Mouse (Mus musculus) forebrain, embryonic 14.5 days (tissue): ENCODE results near the gene Foxr1. TPM values are rescaled to one million over a fixed set of nuclear protein-coding genes. Genes with fewer than 3 reads are reported as not detected.
A peak's percentile ranks its signal among the peaks of the same experiment; 100 is the strongest.
"Not testable (repeated sequence)": the region's sequence is repeated elsewhere in the genome, so short reads cannot be mapped to it uniquely, and the experiment has no call there.

Source experiments
- ATAC-seq: fragments of 200-750 bp; cut with Nextera tagmentation; 2 replicates; pipeline ENCODE4 v1.8.0; 2017; ENCODE audit warnings: mild to moderate bottlenecking, moderate library complexity
- DNase-seq: peaks from one replicate; pipeline ENCODE4 v3.0.0-alpha.2; 2015; ENCODE audit warnings: low spot score
- H3K27ac ChIP-seq: fragments of 300-500 bp; sonication (generic); 2 replicates; pipeline ENCODE4 v1.5.1; 2014; ENCODE audit warnings: low read depth, mild to moderate bottlenecking, control low read depth, low read length, moderate library complexity
- H3K27me3 ChIP-seq: fragments of 300-500 bp; sonication (generic); replicated peaks from 2 replicates; pipeline ENCODE4 v1.6.1; 2014; ENCODE audit warnings: low read length, control low read depth, mixed read lengths; ENCODE audit not compliant: control insufficient read depth, insufficient read depth
- H3K36me3 ChIP-seq: fragments of 300-500 bp; sonication (generic); 2 replicates; pipeline ENCODE4 v1.6.1; 2014; ENCODE audit warnings: low read length, control low read depth; ENCODE audit not compliant: control insufficient read depth, insufficient read depth
- H3K4me1 ChIP-seq: fragments of 300-500 bp; sonication (generic); 2 replicates; pipeline ENCODE4 v1.6.1; 2014; ENCODE audit warnings: antibody characterized with exemption, low read length, control low read depth; ENCODE audit not compliant: control insufficient read depth, insufficient read depth
- H3K4me2 ChIP-seq: fragments of 300-500 bp; sonication (generic); 2 replicates; pipeline ENCODE4 v1.6.1; 2014; ENCODE audit warnings: mild to moderate bottlenecking, control low read depth, low read length
- H3K4me3 ChIP-seq: fragments of 300-500 bp; sonication (generic); 2 replicates; pipeline ENCODE4 v1.5.1; 2014; ENCODE audit warnings: low read depth, low read length, control low read depth
- H3K9ac ChIP-seq: fragments of 300-500 bp; sonication (generic); 2 replicates; pipeline ENCODE4 v1.6.1; 2014; ENCODE audit warnings: mild to moderate bottlenecking, low read length, control low read depth, moderate library complexity
- H3K9me3 ChIP-seq: fragments of 300-500 bp; sonication (generic); replicated peaks from 2 replicates; pipeline ENCODE4 v1.6.1; 2016; ENCODE audit warnings: low read length, control low read depth, mixed read lengths; ENCODE audit not compliant: control insufficient read depth
- WGBS: fragments of 180-500 bp; shearing (Covaris S2); extraction: QIAGEN DNeasy Blood & Tissue Kit; methylation state at CpG from one replicate; pipeline ENCODE4 v1.1.7; 2014; 5-methylcytosine and 5-hydroxymethylcytosine counted together
- polyA plus RNA-seq: library from polyadenylated mRNA; unstranded; fragments of >200 nt; fragmentation: Nextera tagmentation; extraction: Ambion mirVana; gene quantifications from 2 replicates; pipeline ENCODE4 v1.2.1, GENCODE M21; 2014

Gene Foxr1
- polyA plus RNA-seq, 1 experiment from 2014 or later, result not detected

DNA sequence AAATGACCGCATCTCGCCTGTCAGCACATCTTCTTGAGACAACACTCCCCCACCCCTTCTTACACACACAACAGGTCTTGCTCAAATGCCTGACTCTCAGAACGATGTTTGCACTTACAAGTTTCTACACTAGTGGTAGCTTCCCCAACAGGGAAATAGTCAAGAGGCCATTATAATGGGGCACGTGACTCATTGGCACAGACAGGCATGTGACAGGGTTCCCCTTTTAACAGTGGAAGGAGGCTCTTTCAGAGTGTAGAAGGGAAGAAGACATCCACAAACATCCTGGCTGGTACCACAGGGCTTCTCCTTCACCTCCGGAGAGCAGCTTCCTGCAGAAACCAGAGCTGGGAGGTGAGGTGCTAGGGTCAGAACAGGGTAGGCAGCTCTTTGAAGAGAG is 21.0 kb upstream of the Foxr1 start:
- Histone ChIP-seq H3K4me1 (peaks cover 9% of the 10 kb centered on the region), H3K27me3 (no peaks in the 10 kb centered on the region), H3K9ac (no peak overlapping the region), H3K36me3 (no peaks in the 10 kb centered on the region), H3K4me2 (no peak overlapping the region), H3K4me3 (no peak overlapping the region), H3K27ac (no peak overlapping the region), H3K9me3 (no peaks in the 10 kb centered on the region)
- ATAC-seq (no peak), DNase-seq (no peak)
- 83% methylated on average over 5 of the region's 5 CpGs for WGBS

DNA sequence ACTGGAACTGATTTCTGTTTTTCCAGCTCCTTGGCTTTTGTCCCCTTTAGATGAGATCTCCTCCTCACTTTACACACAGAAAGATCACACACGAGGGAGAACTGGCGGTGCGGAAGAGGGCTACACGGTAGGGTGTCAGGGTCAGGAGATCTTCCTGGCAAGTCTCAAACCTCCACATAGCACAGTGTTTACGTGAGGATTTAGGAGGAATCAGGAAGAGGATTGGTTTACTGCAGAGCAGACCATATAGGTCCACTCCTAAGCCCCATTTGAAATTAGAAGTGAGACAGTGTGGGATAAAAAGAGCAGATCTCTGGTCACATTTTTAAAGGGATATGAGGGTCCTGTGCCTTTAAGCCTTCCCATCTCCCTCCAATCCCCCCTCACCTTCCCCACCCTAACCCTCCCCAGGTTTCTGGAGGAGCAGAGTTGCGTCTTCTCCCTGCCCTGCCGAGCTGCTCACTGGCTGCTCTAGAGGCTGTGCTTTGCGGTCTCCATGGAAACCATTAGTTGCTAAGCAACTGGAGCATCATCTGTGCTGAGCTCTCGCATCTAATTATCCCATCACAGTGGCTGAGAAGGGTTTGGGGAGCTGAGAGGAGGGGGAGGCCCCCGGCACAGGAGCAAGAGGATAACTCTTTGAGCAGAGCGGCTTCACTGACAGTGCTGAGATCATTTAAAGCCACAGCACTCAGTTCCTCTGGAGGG is 16.3 kb upstream of the Foxr1 start:
- Histone ChIP-seq H3K9me3 (no peaks in the 10 kb centered on the region), H3K27ac (peak overlapping the region; percentile 91), H3K4me1 (peaks cover 25% of the 10 kb centered on the region), H3K36me3 (no peaks in the 10 kb centered on the region), H3K4me2 (peak overlapping the region; percentile 42), H3K4me3 (no peak overlapping the region), H3K9ac (peak overlapping the region; percentile 44; the same call in 1 of the 2 replicates), H3K27me3 (no peaks in the 10 kb centered on the region)
- 2% methylated on average over 11 of the region's 11 CpGs for WGBS
- DNase-seq (peak; percentile 99), ATAC-seq (peak; percentile 97)

DNA sequence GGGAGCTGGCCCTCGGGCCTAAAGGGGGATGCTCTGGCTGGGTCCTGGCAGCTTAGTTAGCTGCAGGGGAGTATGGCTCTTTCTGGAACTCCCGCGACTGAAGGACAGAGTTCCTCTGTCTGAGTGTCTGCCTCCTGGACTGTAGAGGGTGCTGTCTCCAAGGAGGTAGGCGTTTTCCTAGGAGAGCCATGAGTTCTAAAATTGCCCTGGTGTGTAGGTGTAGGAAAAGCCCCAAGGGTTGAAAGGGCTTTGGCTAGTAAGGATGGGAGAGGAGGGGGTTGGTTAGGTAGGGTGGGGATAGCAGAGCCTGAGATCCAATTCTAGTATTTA is 13.9 kb upstream of the Foxr1 start, which contains the start of gene Upk2:
TSS of gene Upk2 (minus strand) at position 86 of the 330 bp plus-strand sequence.
- H3K36me3 ChIP-seq, result no peaks in the 10 kb centered on the region
- no peak within 1 kb of the TSS for H3K9ac ChIP-seq
- H3K9me3 ChIP-seq, result no peaks in the 10 kb centered on the region
- 23% methylated on average over 4 of the region's 4 CpGs for WGBS
- peak; percentile 25 for DNase-seq
- H3K4me2 ChIP-seq, result no peak within 1 kb of the TSS
- 0 out of 2 replicates have a peak within 1 kb of the TSS, but pooled peaks have one; percentile 27 for H3K27ac ChIP-seq
- H3K27me3 ChIP-seq, result no peaks in the 10 kb centered on the region
- ATAC-seq, result no peak
- H3K4me1 ChIP-seq, result peaks cover 25% of the 10 kb centered on the region
- no peak within 1 kb of the TSS for H3K4me3 ChIP-seq

DNA sequence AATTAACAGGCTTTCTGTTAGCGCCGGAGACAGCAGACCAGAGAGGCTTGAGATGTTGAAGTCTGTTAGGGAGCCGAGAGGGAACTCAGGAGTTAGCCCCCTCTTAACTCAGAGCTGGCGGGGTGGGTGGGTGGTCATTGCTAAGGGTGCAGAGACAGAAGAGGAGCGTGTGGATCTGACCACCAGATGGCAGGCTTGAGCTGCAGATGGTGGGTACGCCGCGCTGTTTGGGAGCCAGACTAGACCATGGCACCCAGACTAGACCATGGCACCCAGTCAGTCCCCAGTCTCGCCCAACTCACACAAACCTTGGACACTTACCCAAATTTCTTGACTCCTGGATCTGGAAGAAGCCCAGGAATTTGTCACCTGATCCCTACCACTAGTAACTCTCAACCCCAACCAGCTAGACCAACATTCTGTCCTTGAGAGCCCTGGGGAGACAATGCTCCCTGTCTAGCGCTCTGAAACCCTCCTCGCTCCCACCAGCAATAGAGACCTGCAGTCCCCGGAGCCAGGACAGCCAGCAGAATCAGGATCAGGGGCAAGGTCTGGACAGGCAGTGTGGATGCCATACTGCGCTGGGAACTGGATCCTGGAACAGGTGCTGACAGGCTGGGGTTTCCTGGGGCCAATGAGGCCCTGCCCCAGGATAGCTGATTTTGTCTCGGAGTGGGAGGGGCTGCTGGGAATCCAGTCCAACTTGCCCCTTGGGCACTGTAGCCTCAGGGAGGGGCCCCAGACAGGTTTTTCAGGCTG is 13.4 kb upstream of the Foxr1 start:
- peak; percentile 76 for ATAC-seq
- Histone ChIP-seq H3K27ac (0 out of 2 replicates have a peak overlapping the region, but pooled peaks have one; percentile 27), H3K4me2 (no peak overlapping the region), H3K4me1 (peaks cover 25% of the 10 kb centered on the region), H3K4me3 (no peak overlapping the region), H3K27me3 (no peaks in the 10 kb centered on the region), H3K9me3 (no peaks in the 10 kb centered on the region), H3K36me3 (no peaks in the 10 kb centered on the region), H3K9ac (no peak overlapping the region)
- WGBS, result 13% methylated on average over 14 of the region's 14 CpGs
- DNase-seq, result peak; percentile 90

DNA sequence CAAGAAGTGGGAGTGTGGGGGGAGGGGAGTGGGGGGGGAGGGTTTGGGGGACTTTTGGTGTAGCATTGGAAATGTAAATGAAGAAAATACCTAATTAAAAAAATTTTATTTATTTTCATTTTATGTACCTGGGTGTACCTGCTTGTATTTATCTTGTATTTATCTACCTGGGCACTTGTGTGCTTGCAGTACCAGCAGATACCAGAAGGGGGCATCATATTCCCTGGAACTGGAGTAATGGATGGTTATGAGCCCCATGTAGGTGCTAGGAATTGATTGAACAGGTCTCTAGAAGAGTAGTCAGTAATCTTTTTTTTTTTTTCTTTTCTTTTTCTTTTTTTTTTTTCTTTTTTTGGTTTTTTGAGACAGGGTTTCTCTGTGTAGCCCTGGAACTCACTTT is 9.5 kb upstream of the Foxr1 start:
- H3K4me3 ChIP-seq, result no peak overlapping the region
- ATAC-seq, result no peak

DNA sequence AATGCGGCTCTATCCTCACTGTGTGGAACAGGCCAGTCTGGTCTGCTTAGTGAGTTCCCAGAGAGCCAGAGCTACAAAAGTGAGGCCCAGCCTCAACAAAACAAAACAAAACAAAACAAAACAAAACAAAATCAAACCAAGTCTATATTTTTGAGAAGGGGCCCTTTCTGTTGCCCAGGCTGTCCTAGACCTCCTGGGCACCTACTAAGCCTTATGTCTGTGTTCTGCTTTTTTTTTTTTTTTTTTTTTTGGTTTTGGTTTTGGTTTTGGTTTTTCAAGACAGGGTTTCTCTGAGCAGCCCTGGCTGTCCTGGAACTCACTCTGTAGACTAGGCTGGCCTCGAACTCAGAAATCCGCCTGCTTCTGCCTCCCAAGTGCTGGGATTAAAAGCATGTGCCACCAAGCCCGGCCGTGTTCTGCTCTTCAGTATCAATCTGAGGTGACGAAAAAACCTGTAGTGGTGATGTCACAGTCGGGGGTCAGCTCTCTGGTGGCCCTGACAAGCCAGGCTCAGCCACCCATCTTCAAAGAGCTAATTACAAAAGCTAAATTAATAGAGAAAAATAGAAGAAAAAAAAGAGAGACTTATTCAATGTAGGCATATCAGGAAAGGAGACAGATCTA is 3.6 kb upstream of the Foxr1 start:
- H3K4me2 ChIP-seq, H3K9me3 ChIP-seq, H3K4me3 ChIP-seq, H3K4me1 ChIP-seq, H3K36me3 ChIP-seq, H3K27ac ChIP-seq, ATAC-seq, H3K9ac ChIP-seq, H3K27me3 ChIP-seq, DNase-seq: not testable (repeated sequence)
- WGBS, result 84% methylated on average over 7 of the region's 7 CpGs

More for the DNA sequence above, 9.5 kb upstream of the Foxr1 start:
- peaks cover 4% of the 10 kb centered on the region; the same call in 1 of the 2 replicates for H3K4me1 ChIP-seq
- H3K4me2 ChIP-seq, result no peak overlapping the region
- no peaks in the 10 kb centered on the region for H3K9me3 ChIP-seq
- no peak overlapping the region for H3K9ac ChIP-seq
- DNase-seq, result no peak
- H3K27me3 ChIP-seq, result no peaks in the 10 kb centered on the region
- H3K27ac ChIP-seq, result no peak overlapping the region
- no peaks in the 10 kb centered on the region for H3K36me3 ChIP-seq

DNA sequence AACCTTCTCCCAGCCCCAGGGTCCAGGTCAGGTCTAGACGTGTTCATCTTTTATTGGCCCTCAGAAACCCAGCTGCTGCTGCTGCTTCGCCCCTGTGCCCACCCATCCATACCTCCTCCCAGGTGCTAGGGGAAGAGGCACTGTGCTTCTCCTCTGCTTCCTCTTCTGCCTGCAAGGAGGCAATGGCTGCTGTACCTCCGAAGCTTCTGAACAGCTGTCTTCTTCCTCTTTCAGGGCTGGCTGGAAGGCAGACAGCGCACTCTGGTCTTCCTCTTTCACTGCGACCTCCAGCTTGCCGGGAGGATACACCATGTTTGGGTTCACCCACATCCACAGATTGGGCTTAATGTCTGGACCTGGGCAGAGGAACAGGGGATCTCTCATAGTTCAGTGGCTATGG is 5.2 kb downstream of the Foxr1 start:
- H3K27ac ChIP-seq, result no peak overlapping the region
- no peak for ATAC-seq
- no peak overlapping the region for H3K9ac ChIP-seq
- no peak for DNase-seq
- H3K4me1 ChIP-seq, result no peaks in the 10 kb centered on the region
- H3K4me3 ChIP-seq, result no peak overlapping the region
- no peak overlapping the region for H3K4me2 ChIP-seq
- 90% methylated on average over 6 of the region's 6 CpGs for WGBS
- H3K9me3 ChIP-seq, result no peaks in the 10 kb centered on the region
- no peaks in the 10 kb centered on the region for H3K36me3 ChIP-seq
- H3K27me3 ChIP-seq, result no peaks in the 10 kb centered on the region

DNA sequence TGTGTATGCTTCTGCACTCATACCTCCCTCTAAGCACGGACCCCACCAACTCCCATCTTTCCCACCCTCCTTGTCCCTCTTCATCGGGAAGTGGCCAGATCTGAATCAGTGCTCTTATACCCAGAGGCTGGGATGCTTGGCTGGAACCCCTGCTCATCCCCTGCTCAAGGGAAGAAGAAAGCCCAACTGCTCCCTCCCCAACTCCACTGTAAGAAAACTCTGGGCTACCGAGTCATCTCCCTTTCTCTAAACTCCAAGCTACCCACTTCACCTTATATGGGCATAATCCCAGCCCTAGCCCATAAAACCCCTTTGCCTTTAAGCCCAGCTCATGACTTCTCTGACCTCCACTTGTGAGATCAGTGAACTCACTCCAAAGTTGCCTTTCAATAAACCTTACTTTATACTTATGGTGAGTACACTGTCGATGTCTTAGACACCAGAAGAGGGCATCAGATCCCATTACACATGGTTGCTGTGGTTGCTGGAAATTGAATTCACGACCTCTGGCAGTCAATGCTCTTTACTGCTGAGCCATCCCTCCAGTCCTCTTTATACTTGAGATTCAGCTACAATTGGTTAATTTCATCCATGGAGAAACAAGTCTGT is 8.3 kb downstream of the Foxr1 start:
- WGBS, result 51% methylated on average over 5 of the region's 5 CpGs
- Histone ChIP-seq H3K4me1 (no peaks in the 10 kb centered on the region), H3K4me3 (no peak overlapping the region), H3K9me3 (no peaks in the 10 kb centered on the region), H3K36me3 (no peaks in the 10 kb centered on the region), H3K4me2 (no peak overlapping the region), H3K27ac (no peak overlapping the region), H3K27me3 (no peaks in the 10 kb centered on the region), H3K9ac (no peak overlapping the region)
- DNase-seq (no peak), ATAC-seq (no peak)
